Mouse (Mus musculus) hindbrain, postnatal 0 days (tissue): ENCODE data around the gene Srsy. TPM values are rescaled to one million over a fixed set of nuclear protein-coding genes. Genes with fewer than 3 reads are reported as not detected.
"Not testable (repeated sequence)": the region's sequence is repeated elsewhere in the genome, so short reads cannot be mapped to it uniquely, and the experiment has no call there.

Source experiments
- ATAC-seq: fragments of 200-750 bp; cut with Nextera tagmentation; 2 replicates; pipeline ENCODE4 v1.8.0; 2017; ENCODE audit warnings: mild to moderate bottlenecking, moderate TSS enrichment, moderate library complexity
- DNase-seq: peaks from one replicate; pipeline ENCODE4 v3.0.0-alpha.2; 2015; ENCODE audit warnings: low spot score
- H3K27ac ChIP-seq: fragments of 300-500 bp; sonication (generic); 2 replicates; pipeline ENCODE4 v1.5.1; 2014; ENCODE audit warnings: mild to moderate bottlenecking
- H3K27me3 ChIP-seq: fragments of 300-500 bp; sonication (generic); 2 replicates; pipeline ENCODE4 v1.6.1; 2014; ENCODE audit warnings: low read length, mixed read lengths; ENCODE audit not compliant: insufficient read depth
- H3K36me3 ChIP-seq: fragments of 300-500 bp; sonication (generic); 2 replicates; pipeline ENCODE4 v1.6.1; 2014; ENCODE audit warnings: low read length, mixed read lengths; ENCODE audit not compliant: insufficient read depth
- H3K4me1 ChIP-seq: fragments of 300-500 bp; sonication (generic); 2 replicates; pipeline ENCODE4 v1.6.1; 2014; ENCODE audit warnings: antibody characterized with exemption, low read length, mixed read lengths; ENCODE audit not compliant: insufficient read depth
- H3K4me2 ChIP-seq: fragments of 300-500 bp; sonication (generic); 2 replicates; pipeline ENCODE4 v1.6.1; 2014; ENCODE audit warnings: low read depth, mild to moderate bottlenecking, low read length, moderate library complexity, mixed read lengths
- H3K4me3 ChIP-seq: fragments of 300-500 bp; sonication (generic); 2 replicates; pipeline ENCODE4 v1.5.1; 2014; ENCODE audit warnings: low read length
- H3K9ac ChIP-seq: fragments of 300-500 bp; sonication (generic); replicated peaks from 2 replicates; pipeline ENCODE4 v1.6.1; 2014; ENCODE audit warnings: mild to moderate bottlenecking, low read length, moderate library complexity, mixed read lengths
- H3K9me3 ChIP-seq: fragments of 300-500 bp; sonication (generic); 2 replicates; pipeline ENCODE4 v1.6.1; 2016; ENCODE audit warnings: low read length, mixed read lengths
- WGBS: fragments of 180-500 bp; shearing (Covaris S2); extraction: QIAGEN DNeasy Blood & Tissue Kit; methylation state at CpG from one replicate; pipeline ENCODE4 v1.1.7; 2014; 5-methylcytosine and 5-hydroxymethylcytosine counted together
- polyA plus RNA-seq: library from polyadenylated mRNA; unstranded; fragments of >200 nt; fragmentation: Nextera tagmentation; extraction: Ambion mirVana; gene quantifications from 2 replicates; pipeline ENCODE4 v1.2.1, GENCODE M21; 2015
- total RNA-seq: library from RNA; depleted of rRNA; stranded (reverse); fragments of >200 nt; gene quantifications from 2 replicates; pipeline ENCODE4 v1.2.3, GENCODE M21; 2014; rRNA removed

Srsy gene
- total RNA-seq = not detected in 2 replicates
- not detected in 2 replicates for polyA plus RNA-seq

- not testable (repeated sequence) for H3K4me2 ChIP-seq, H3K9me3 ChIP-seq, H3K27me3 ChIP-seq, H3K4me1 ChIP-seq, H3K27ac ChIP-seq, DNase-seq, H3K9ac ChIP-seq, ATAC-seq, H3K36me3 ChIP-seq, H3K4me3 ChIP-seq
- no CpG with 5 or more reads among the region's 1 CpGs for WGBS
These were observed at the start of gene Srsy for GRCm38 (mm10) chrY:17937230-17937629. Gene Srsy (minus strand): TSS chrY:17937330.

Other genes with a start within 250 kb of the Srsy start
- gene Gm21904, start 91.1 kb downstream of the Srsy start, total RNA-seq = not detected in 2 replicates
- not detected in 2 replicates for gene Gm21904, start 91.1 kb downstream of the Srsy start, polyA plus RNA-seq
- not detected in 2 replicates for gene Gm20772, start 62.6 kb downstream of the Srsy start, total RNA-seq
- gene Gm20772, start 62.6 kb downstream of the Srsy start, polyA plus RNA-seq = not detected in 2 replicates
- gene Gm20831, start 62.6 kb downstream of the Srsy start, total RNA-seq = not detected in 2 replicates
- not detected in 2 replicates for gene Gm20831, start 62.6 kb downstream of the Srsy start, polyA plus RNA-seq
- not detected in 2 replicates for gene Gm21764, start 124.5 kb upstream of the Srsy start, total RNA-seq
- not detected in 2 replicates for gene Gm21764, start 124.5 kb upstream of the Srsy start, polyA plus RNA-seq
- gene Ssty1, start 151.8 kb upstream of the Srsy start, total RNA-seq = not detected in 2 replicates
- not detected in 2 replicates for gene Ssty1, start 151.8 kb upstream of the Srsy start, polyA plus RNA-seq